ENCODE assay signal across 12 mouse cellular contexts in genomic region chr13:53142268-53142667, GRCm38 (mm10).
DNase-seq lines count a peak whose midpoint lies in the region; ATAC-seq and TF ChIP-seq lines count a peak whose summit lies in the region.
"Had no signal": no experiment of that assay in that cellular context is flagged by ENCODE, and none has a peak within 500 bp of the region (broad histone marks: within the 10 kb centered on the region; RNA-seq: fewer than 3 reads in every experiment).

No protein-coding gene starts in this region.

- TF ChIP-seq POLR2A in brain, embryonic 14.5 days (IDR thresholded peaks at IDR 0.05; ENCODE audit: borderline replicate concordance, extremely low read depth, insufficient read depth, insufficient read length, poor library complexity, severe bottlenecking) = no peak

- WGBS in forebrain, embryonic 10.5 days = 89% methylated on average over 10 of the region's 10 CpGs
- WGBS in forebrain, embryonic 11.5 days = 91% methylated on average over 10 of the region's 10 CpGs

- H3K4me2 ChIP-seq in forebrain, embryonic 11.5 days (ENCODE audit: low read depth, low read length, severe bottlenecking) = no peak overlapping the region
- H3K4me2 ChIP-seq: stomach, embryonic 15.5 days had no signal

- no peak overlapping the region for H3K4me3 ChIP-seq in forebrain, embryonic 10.5 days
- no peak overlapping the region for H3K4me3 ChIP-seq in forebrain, embryonic 11.5 days (ENCODE audit: low read depth, low read length)
- H3K4me3 ChIP-seq: stomach, embryonic 15.5 days had no signal

- peaks cover 14% of the 10 kb centered on the region for H3K27me3 ChIP-seq in forebrain, embryonic 10.5 days (ENCODE audit: poor library complexity, severe bottlenecking)
- H3K27me3 ChIP-seq in forebrain, embryonic 11.5 days (ENCODE audit: control insufficient read depth, insufficient read depth, low read length) = no peaks in the 10 kb centered on the region
- H3K27me3 ChIP-seq: stomach, embryonic 15.5 days had no signal

- TF ChIP-seq CTCF in brain, embryonic 14.5 days (IDR thresholded peaks at IDR 0.05; ENCODE audit: borderline replicate concordance, extremely low read depth, insufficient read depth, insufficient read length) = no peak

- peaks cover 41% of the 10 kb centered on the region for H3K4me1 ChIP-seq in forebrain, embryonic 10.5 days
- H3K4me1 ChIP-seq in forebrain, embryonic 11.5 days (replicated peaks; ENCODE audit: control insufficient read depth, insufficient read depth, low read length) = no peaks in the 10 kb centered on the region; the same call in 1 of the 2 replicates

- no peak overlapping the region for H3K9ac ChIP-seq in forebrain, embryonic 11.5 days (ENCODE audit: low read length)
- H3K9ac ChIP-seq: stomach, embryonic 15.5 days had no signal

- peaks cover 33% of the 10 kb centered on the region for H3K36me3 ChIP-seq in forebrain, embryonic 10.5 days (replicated peaks)
- no peaks in the 10 kb centered on the region for H3K36me3 ChIP-seq in forebrain, embryonic 11.5 days (ENCODE audit: control insufficient read depth, insufficient read depth, low read length)

- H3K27ac ChIP-seq in forebrain, embryonic 10.5 days = peak overlapping the region; percentile 40
- no peak overlapping the region for H3K27ac ChIP-seq in forebrain, embryonic 11.5 days (ENCODE audit: low read depth, low read length)
- H3K27ac ChIP-seq: macrophage; stomach, embryonic 15.5 days had no signal

- intact Hi-C loops in left cerebral cortex, postnatal 4 days (cut with DNase I) = no loop called here
- intact Hi-C loops in left cerebral cortex, postnatal 14 days (cut with DNase I) = no loop called here

- no peak for ATAC-seq in forebrain, embryonic 11.5 days (replicated peaks; ENCODE audit: low FRiP score)

- peaks cover 10% of the 10 kb centered on the region; the same call in 1 of the 2 replicates for H3K9me3 ChIP-seq in forebrain, embryonic 10.5 days
- H3K9me3 ChIP-seq in forebrain, embryonic 11.5 days (ENCODE audit: control insufficient read depth, low read length) = peaks cover 3% of the 10 kb centered on the region; the same call in 1 of the 2 replicates
- H3K9me3 ChIP-seq: stomach, embryonic 15.5 days had no signal

- DNase-seq in forebrain, embryonic 10.5 days (ENCODE audit: extremely low spot score, low spot score) = no peak
- DNase-seq in forebrain, embryonic 11.5 days (ENCODE audit: low spot score) = no peak
- peak; percentile 24 for DNase-seq in left cerebral cortex, postnatal 4 days
- no peak for DNase-seq in left cerebral cortex, postnatal 14 days (ENCODE audit: low spot score in 2 of 2)
- peak; percentile 76 for DNase-seq in brain, embryonic 14.5 days (ENCODE audit: low read depth)
- DNase-seq in kidney, postnatal 14 days = peak; percentile 42
- no peak for DNase-seq in frontal cortex, adult 2 months (ENCODE audit: extremely low spot score in 1 of 2, low spot score in 1 of 2)
- DNase-seq in urinary bladder, adult 2 months (ENCODE audit: low spot score) = no peak
- DNase-seq: heart, adult 18-20 months; right cerebral cortex, adult 18-20 months had no signal

Comparison
In these comparisons a context has a peak if more than half of its experiments do, and no peak if none do; other contexts are left out.
1. DNase-seq: peak in left cerebral cortex, postnatal 4 days (single experiment), brain, embryonic 14.5 days (single experiment) and kidney, postnatal 14 days (single experiment); none in forebrain, embryonic 10.5 days (single experiment), forebrain, embryonic 11.5 days (single experiment), left cerebral cortex, postnatal 14 days (0 of 2), frontal cortex, adult 2 months (0 of 2) and urinary bladder, adult 2 months (single experiment).